ENCODE assay signal across 22 mouse cellular contexts in genomic region chr1:151990615-151991014, GRCm38 (mm10).
A peak's percentile ranks its signal among the peaks of the same experiment; 100 is the strongest.
DNase-seq lines count a peak whose midpoint lies in the region; ATAC-seq lines count a peak whose summit lies in the region.
"Had no signal": no experiment of that assay in that cellular context is flagged by ENCODE, and none has a peak within 500 bp of the region (broad histone marks: within the 10 kb centered on the region; RNA-seq: fewer than 3 reads in every experiment).

No protein-coding gene starts in this region.

- no peak overlapping the region for H3K27ac ChIP-seq in intestine, embryonic 15.5 days
- H3K27ac ChIP-seq in intestine, embryonic 16.5 days (ENCODE audit: low read length) = peak overlapping the region; percentile 41
- H3K27ac ChIP-seq: embryonic facial prominence, embryonic 13.5 days; embryonic facial prominence, embryonic 15.5 days; forebrain, embryonic 10.5 days; forebrain, embryonic 12.5 days had no signal

- no peaks in the 10 kb centered on the region for H3K36me3 ChIP-seq in intestine, embryonic 15.5 days
- no peaks in the 10 kb centered on the region for H3K36me3 ChIP-seq in intestine, embryonic 16.5 days (ENCODE audit: control insufficient read depth, insufficient read depth, low read length)
- H3K36me3 ChIP-seq: embryonic facial prominence, embryonic 13.5 days; embryonic facial prominence, embryonic 15.5 days; forebrain, embryonic 12.5 days had no signal

- H3K9me3 ChIP-seq in intestine, embryonic 15.5 days = no peaks in the 10 kb centered on the region
- no peaks in the 10 kb centered on the region for H3K9me3 ChIP-seq in intestine, embryonic 16.5 days (ENCODE audit: control insufficient read depth, low read length)
- H3K9me3 ChIP-seq: forebrain, embryonic 12.5 days had no signal

- DNase-seq in kidney, postnatal 36 days = no peak
- DNase-seq in adrenal gland, postnatal 25 days = no peak
- no peak for DNase-seq in left cerebral cortex, adult 9 months (ENCODE audit: low spot score in 2 of 2)
- DNase-seq: adrenal gland, adult 2 months; adrenal gland, postnatal 10 days; adrenal gland, postnatal 36 days; cerebellum, adult 18-20 months; cerebellum, adult 8-10 months; cerebellum, adult 9-11 months; cerebellum, postnatal 14 days; cerebellum, postnatal 36 days; embryo, embryonic 11 days had no signal

- H3K4me2 ChIP-seq in intestine, embryonic 15.5 days (replicated peaks) = no peak overlapping the region
- H3K4me2 ChIP-seq in intestine, embryonic 16.5 days (ENCODE audit: low read depth, low read length) = no peak overlapping the region
- H3K4me2 ChIP-seq: embryonic facial prominence, embryonic 13.5 days; embryonic facial prominence, embryonic 15.5 days; forebrain, embryonic 12.5 days had no signal

- H3K9ac ChIP-seq in intestine, embryonic 15.5 days = no peak overlapping the region
- H3K9ac ChIP-seq in intestine, embryonic 16.5 days (ENCODE audit: low read depth, low read length) = no peak overlapping the region
- H3K9ac ChIP-seq: embryonic facial prominence, embryonic 13.5 days; embryonic facial prominence, embryonic 15.5 days; forebrain, embryonic 12.5 days had no signal

- no peaks in the 10 kb centered on the region for H3K27me3 ChIP-seq in intestine, embryonic 15.5 days (replicated peaks)
- H3K27me3 ChIP-seq in intestine, embryonic 16.5 days (replicated peaks; ENCODE audit: control insufficient read depth, insufficient read depth, low read length) = no peaks in the 10 kb centered on the region
- H3K27me3 ChIP-seq: embryonic facial prominence, embryonic 13.5 days; embryonic facial prominence, embryonic 15.5 days; forebrain, embryonic 12.5 days had no signal

- H3K4me3 ChIP-seq in intestine, embryonic 15.5 days (replicated peaks) = no peak overlapping the region
- no peak overlapping the region for H3K4me3 ChIP-seq in intestine, embryonic 16.5 days (ENCODE audit: low read length)
- H3K4me3 ChIP-seq: embryonic facial prominence, embryonic 13.5 days; embryonic facial prominence, embryonic 15.5 days; erythroblast, embryonic 14.5 days; forebrain, embryonic 10.5 days; forebrain, embryonic 12.5 days had no signal

- peak; percentile 52 for ATAC-seq in intestine, embryonic 15.5 days
- peak; percentile 53 for ATAC-seq in intestine, embryonic 16.5 days
- 0 out of 2 replicates have a peak, but pooled peaks have one; percentile 25 for ATAC-seq in megakaryocyte, adult 5-6 weeks (ENCODE audit: poor library complexity, severe bottlenecking)
- ATAC-seq: forebrain, embryonic 14.5 days; forebrain, embryonic 16.5 days had no signal

- peaks cover 15% of the 10 kb centered on the region for H3K4me1 ChIP-seq in intestine, embryonic 15.5 days (replicated peaks)
- peaks cover 25% of the 10 kb centered on the region for H3K4me1 ChIP-seq in intestine, embryonic 16.5 days (ENCODE audit: control insufficient read depth, insufficient read depth, low read length)

- WGBS in intestine, embryonic 15.5 days = 34% methylated on average over 4 of the region's 4 CpGs
- 37% methylated on average over 4 of the region's 4 CpGs for WGBS in intestine, embryonic 16.5 days
